Mouse (Mus musculus) ovary, postnatal 10 days (tissue): Measurements from ENCODE around the gene Rbpms2.

ENCODE experiments used
- DNase-seq: peaks from one replicate; pipeline ENCODE4 v3.0.0; 2022; ENCODE audit warnings: low spot score

Gene Rbpms2

GRCm38 (mm10) chr9:65629025-65629766 is at the start of gene Rbpms2:
Rbpms2 (plus strand) TSS chr9:65629648.
- no peak for DNase-seq

GRCm38 (mm10) chr9:65579781-65580371 is 49.6 kb upstream of the Rbpms2 start, which contains the start of gene Plekho2:
Plekho2 (minus strand) TSS chr9:65580040.
- peak; percentile 75 for DNase-seq

GRCm38 (mm10) chr9:65580401-65581256 is 48.8 kb upstream of the Rbpms2 start:
- peak; percentile 63 for DNase-seq

GRCm38 (mm10) chr9:65583045-65583444 is 46.4 kb upstream of the Rbpms2 start:
- DNase-seq = no peak

- peak; percentile 50 for DNase-seq
Observed at GRCm38 (mm10) chr9:65586406-65587269, 42.8 kb upstream of the Rbpms2 start, which contains the start of gene Pif1. Pif1 (plus strand) TSS chr9:65587160.

- no peak for DNase-seq
Observed at GRCm38 (mm10) chr9:65587270-65587572, 42.2 kb upstream of the Rbpms2 start.

GRCm38 (mm10) chr9:65587573-65588358 is 41.7 kb upstream of the Rbpms2 start:
- no peak for DNase-seq

- no peak for DNase-seq
Observed at GRCm38 (mm10) chr9:65589091-65589490, 40.4 kb upstream of the Rbpms2 start.

GRCm38 (mm10) chr9:65592721-65593120 is 36.7 kb upstream of the Rbpms2 start:
- DNase-seq = no peak

GRCm38 (mm10) chr9:65593596-65593995 is 35.9 kb upstream of the Rbpms2 start:
- no peak for DNase-seq

GRCm38 (mm10) chr9:65598765-65599249 is 30.6 kb upstream of the Rbpms2 start:
- no peak for DNase-seq

- no peak for DNase-seq
Observed at GRCm38 (mm10) chr9:65600951-65601350, 28.5 kb upstream of the Rbpms2 start.

GRCm38 (mm10) chr9:65603401-65604102 is 25.9 kb upstream of the Rbpms2 start:
- DNase-seq = no peak

- no peak for DNase-seq
Observed at GRCm38 (mm10) chr9:65605471-65606136, 23.8 kb upstream of the Rbpms2 start.

GRCm38 (mm10) chr9:65606321-65607109 is 22.9 kb upstream of the Rbpms2 start:
- DNase-seq = no peak

GRCm38 (mm10) chr9:65607120-65607519 is 22.3 kb upstream of the Rbpms2 start:
- DNase-seq = no peak

- no peak for DNase-seq
Observed at GRCm38 (mm10) chr9:65611969-65612486, 17.4 kb upstream of the Rbpms2 start.

GRCm38 (mm10) chr9:65613098-65613497 is 16.4 kb upstream of the Rbpms2 start:
- no peak for DNase-seq

- no peak for DNase-seq
Observed at GRCm38 (mm10) chr9:65619311-65619710, 10.1 kb upstream of the Rbpms2 start.
